Mouse (Mus musculus) spleen, postnatal 4 days (tissue): ENCODE results near the gene Scn3b.

Experiments
- DNase-seq, 2 experiments: peaks; one replicate each; pipeline ENCODE4 v3.0.0; 2022; ENCODE audit warnings: low spot score in 2 of 2

Gene Scn3b

DNA sequence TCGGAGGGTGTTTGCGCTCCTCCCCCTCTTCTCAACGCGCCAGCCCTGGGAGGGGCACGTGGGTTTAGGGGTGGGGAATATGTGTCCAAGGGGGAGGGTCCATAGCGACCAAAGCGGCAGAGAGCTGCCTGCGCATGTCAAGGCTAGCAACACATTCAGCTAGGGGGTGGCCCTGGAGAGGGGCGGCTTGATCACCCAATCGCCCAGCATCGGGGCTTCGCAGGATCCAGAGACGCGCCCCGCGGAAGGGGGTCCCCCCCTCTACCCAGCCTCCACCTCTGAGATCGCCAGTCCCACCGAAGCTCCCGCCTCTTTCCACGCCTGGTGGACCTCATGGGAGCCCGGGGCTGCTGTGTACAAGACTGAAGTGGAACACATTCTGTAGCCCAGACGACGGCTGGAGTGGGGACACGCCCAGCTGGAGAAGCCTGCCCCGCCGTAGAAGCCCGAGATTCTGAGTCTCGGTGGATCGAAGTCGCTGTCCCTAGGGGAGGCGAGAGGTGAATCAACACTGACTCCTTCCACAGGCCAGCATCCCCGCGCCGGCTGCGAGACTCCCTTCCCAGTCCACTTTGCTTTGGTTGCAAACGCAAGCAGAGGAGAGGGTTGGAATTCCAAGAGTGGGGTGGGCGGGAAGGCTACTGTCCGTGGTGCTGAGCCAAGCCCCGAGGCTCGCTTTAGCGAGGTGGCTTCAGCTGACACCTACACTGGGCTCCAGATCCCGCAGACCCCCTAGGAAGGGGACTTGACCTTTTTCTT, at the start of gene Scn3b:
TSS of gene Scn3b (plus strand) at position 115 of the 759 bp plus-strand sequence.
- no peak for DNase-seq

- DNase-seq: no peak
Measured at GRCm38 (mm10) chr9:40224289-40224688, 44.7 kb upstream of the Scn3b start.

- no peak for DNase-seq
Measured at GRCm38 (mm10) chr9:40227874-40228789, 40.9 kb upstream of the Scn3b start.

- no peak for DNase-seq
Measured at GRCm38 (mm10) chr9:40228804-40229331, 40.1 kb upstream of the Scn3b start.

DNA sequence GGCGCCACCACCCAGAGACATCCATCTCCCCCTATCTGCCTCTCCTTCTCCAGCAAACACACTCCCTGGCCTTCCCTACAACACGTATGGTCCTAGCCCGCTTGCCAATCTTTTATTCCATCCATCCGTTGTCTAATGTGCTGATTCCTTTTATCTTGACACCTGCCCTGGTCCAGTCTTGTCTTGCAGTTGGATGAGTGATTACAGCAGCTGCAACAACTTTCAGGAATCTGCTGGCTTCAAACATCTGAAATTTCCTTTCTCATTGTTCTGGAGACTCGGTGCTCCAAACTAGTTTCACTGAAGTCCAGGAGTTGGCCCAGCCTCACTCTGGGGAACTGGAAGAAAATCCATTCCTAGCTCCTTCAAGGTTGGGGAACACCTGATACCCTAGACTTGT, 39.5 kb upstream of the Scn3b start:
- DNase-seq: no peak

DNA sequence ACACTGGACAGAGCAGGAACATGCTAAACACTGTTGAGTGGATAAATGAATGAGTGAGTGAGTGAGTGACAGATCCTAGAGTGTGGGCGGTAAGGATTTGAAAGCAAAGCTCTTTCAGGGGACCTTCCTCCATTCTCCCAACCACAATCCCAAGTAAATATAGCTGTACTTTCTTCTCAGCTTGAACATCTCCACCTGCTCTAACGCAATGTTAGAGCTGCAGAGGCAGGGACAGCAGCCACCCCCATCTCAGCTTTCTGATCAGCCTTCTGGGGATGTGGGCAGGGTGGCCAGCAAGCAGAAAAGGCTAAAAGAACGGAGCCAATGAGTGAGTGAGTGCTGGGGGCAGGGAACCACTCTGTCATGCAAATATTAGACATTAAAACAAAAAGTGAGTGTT, 38.0 kb upstream of the Scn3b start:
- DNase-seq: no peak

DNA sequence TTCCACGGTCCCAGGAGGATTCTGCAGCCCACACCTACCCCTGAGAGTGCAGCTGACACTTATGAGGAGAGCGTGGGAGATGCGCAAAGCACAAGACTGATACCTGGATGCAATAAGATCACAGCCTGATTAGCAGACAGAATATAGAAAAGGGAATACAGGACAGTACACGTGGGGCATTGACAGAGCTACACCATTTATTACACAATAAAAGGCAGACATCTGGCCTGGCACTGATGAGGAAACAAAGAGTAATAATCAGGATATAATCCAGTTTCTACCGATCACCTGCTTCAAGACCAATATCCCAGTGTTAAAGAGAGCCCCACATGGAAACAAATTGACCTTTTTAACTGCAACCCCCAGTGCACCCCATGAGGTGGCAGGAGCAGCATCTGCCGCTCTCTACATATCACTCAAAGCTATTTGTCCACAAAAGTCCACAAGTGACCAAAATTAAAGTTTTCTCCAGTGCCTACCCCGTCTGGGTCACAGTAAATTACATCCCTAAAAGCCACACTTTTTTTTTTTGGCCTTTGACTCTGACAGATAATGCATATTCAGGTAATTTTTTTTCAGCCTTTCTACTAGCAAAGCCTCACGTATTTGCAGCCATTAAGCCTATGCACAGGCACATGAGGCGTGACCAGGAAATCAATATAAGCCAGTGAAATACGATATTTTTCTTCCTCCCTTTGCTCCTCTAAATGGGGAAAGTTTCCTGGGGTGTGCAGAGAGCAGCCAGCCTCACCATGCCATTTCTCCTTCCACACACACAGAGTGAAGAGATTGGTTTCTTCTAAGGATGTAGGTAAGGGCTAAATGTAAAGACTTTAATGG, 34.6 kb upstream of the Scn3b start:
- DNase-seq: no peak

DNA sequence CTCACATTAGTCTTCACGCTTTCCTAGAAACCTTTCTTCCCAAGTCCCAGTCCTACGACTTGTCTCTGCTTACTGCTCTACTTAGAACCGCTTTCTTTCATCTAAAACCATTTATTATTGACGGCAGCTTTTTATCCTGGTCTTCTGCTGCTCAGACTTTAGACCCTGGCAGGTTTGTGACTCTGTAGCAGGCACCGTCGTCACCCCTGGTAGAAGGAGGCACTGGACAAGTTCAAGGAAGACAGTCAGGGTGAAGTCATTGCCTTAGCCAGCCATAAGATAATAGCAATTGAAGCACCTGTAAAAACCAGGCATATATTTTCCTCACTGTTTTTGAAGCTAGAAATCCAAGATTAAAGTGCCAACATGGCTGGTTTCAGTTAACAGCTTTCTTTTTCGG, 33.8 kb upstream of the Scn3b start:
- DNase-seq: no peak

DNA sequence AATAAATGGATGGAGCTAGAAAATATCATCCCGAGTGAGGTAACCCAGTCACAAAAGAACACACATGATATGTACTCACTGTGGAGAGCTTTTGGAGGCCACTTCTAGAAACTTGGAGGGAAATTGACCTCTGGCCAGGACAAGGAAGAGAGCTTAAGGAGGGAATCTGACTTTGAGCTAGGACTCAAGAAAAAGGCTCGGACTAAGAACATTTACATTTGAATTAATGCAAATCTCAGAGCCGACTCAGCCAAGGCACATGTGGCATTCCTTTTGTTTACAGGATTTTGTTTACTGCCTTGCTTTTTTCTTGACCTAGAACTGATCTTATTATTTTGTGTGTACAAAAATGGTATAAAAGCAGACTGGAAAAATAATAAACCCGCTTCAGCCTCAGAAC, 29.3 kb upstream of the Scn3b start:
- no peak for DNase-seq

GRCm38 (mm10) chr9:40240311-40240710, 28.7 kb upstream of the Scn3b start:
- DNase-seq: no peak

DNA sequence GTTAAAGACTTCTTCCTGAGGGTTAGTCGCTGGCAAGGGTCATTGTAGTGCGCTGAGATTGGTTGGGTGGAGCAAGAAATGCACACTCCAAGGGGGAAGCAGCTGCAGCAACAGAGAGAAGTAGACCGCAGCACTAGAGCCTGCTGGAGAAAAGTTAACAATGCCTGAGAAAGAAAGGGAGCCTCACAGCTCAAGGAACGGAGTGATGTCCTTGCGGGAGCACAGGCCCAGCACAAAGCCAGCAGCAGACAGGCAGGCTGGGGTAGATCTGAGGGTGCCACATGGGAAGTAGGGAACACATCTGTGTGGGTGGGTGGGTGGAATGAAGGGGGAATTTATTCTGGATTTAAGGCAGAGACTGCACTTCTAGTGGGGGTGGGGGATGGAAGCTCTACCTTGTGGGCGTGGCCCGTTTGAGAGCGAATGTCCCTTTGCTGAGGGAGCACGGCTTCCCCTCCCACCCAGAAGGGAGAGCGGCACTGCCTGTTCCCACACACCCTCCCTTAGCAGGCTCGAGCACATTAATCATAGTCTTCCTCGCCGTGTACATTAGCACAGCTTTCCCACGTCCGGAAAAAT, 27.7 kb upstream of the Scn3b start:
- DNase-seq: no peak

DNA sequence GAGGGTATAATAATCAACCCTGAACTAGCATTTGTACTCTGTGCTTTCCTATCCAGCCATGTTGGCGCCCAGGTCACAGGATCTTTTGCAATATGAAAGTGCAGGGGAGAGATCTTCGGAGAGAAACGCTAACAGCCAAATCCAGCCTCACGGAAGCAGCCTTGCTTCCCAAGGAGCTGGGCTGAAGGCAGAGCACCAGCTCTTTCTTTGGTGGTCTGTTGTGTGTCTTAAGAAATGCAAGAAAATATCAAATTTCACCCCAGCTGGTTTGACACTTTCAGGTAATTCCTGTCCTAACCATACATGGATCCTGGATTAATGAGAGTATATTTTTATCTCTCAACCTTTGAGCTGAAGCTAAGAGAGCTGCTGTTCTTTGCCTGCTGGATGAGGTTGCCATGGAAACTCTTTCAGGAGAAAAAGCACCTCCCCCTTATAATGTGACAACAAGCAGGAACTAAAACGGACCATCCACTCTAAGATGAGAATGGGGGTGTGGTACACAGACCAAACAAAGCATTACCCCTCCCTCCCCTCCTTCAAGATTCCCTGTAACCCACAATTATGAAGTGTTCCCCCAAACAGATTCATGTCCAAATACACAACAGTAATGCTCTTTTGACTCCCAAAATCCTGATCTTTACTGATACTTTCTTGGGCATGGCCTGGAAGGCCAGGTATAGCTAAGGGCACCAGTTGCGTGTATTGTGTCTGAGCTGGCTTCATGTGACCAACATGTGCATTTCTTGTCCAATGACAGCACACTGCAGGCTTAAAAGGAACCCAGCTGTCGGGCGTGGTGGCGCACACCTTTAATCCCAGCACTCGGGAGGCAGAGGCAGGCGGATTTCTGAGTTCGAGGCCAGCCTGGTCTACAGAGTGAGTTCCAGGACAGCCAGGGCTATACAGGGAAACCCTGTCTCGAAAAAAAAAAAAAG, 26.8 kb upstream of the Scn3b start:
- no peak for DNase-seq

GRCm38 (mm10) chr9:40245466-40245865, 23.6 kb upstream of the Scn3b start:
- no peak for DNase-seq

- DNase-seq: no peak
Measured at GRCm38 (mm10) chr9:40245974-40246665, 22.9 kb upstream of the Scn3b start.

DNA sequence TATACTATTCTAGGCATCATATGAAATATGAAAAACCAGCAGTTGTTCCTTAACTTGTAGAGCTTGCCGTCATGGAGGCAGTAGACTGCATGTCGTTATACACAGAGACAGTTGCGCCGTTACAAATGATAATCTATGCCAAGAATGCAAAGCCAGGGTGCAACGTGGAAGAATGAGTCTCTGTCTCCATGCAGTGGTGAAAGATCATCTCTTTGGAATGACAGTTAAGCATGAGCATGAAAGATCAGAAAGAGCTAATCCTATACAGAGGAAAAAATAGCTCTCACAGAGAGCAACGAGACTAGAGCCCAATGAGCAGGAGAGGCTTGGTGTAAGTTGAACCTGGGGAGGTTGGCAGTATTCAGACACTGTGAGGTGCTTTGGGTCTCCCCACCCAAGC, 22.3 kb upstream of the Scn3b start:
- no peak for DNase-seq

- DNase-seq: no peak
Measured at GRCm38 (mm10) chr9:40249106-40249505, 19.9 kb upstream of the Scn3b start.

DNA sequence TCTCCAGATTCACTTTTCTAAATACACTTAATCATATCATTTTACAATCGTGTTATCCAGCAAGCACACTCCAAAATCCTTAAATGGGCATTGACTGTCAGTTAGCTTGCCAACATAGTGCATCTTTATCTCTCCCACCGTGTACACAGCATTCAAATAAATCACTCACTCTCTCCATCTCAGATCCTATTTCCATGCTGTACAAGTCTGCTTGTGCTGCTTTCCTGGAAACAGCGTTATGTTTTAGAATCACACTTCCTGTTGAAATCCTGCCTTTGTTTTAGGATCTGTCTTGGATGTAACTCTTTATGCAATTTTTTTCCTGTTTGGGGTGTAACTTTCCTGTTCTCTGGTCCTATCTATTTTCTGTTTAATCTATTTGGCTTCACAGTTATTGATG, 16.6 kb upstream of the Scn3b start:
- DNase-seq: no peak

DNA sequence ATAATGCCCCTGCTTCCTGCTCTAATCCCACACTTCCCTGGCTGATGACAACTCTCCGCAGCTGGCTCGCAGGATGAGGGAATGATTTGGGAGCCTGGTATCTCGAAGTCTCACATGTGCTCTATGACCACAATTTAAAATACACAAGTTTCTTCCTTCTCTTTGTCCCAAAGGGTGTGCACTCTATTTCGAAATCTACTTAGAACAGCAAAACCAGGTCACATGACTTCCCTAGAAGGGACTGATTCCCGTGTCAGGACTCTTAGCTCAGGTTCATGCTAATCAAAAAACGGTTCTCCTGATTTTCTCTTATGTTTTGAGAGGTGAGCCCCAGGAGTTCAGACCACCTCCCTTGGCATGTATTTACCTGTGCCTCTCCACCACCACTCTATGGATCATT, 5.1 kb upstream of the Scn3b start:
- no peak for DNase-seq

- DNase-seq: no peak
Measured at GRCm38 (mm10) chr9:40268040-40268747, 823 bp upstream of the Scn3b start.
